Mouse (Mus musculus) bone marrow macrophage, adult 2 months (primary cell): ENCODE measurements at regions not wholly inside any gene's neighbourhood (a gene's known extent, or its start where the extent isn't known, plus 50 kb on each side); places are given as distances from the start of the nearest gene placed in this dataset.

Experiments used
- CTCF ChIP-seq: IDR thresholded peaks from 2 replicates; pipeline ENCODE4 v1.5.1; 2012; ENCODE audit warnings: low read depth, mild to moderate bottlenecking, low read length, moderate library complexity
- POLR2A ChIP-seq: IDR thresholded peaks from 2 replicates; pipeline ENCODE4 v1.6.1; 2012; ENCODE audit warnings: mild to moderate bottlenecking, low read depth, low read length, borderline replicate concordance

- TF ChIP-seq POLR2A (no peak), CTCF (no peak)
These were observed 149.1 kb upstream of the Tet2 start for GRCm38 (mm10) chr3:133694057-133694456.
